Mouse (Mus musculus): ENCODE measurements around the gene Bpifc.

GRCm38 (mm10) chr10:85962897-85963296 is 48.8 kb downstream of the Bpifc start:
- no peak for TF ChIP-seq CTCF (IDR thresholded peaks at IDR 0.05; ENCODE audit: low read depth)
- no peak for TF ChIP-seq EP300 (IDR thresholded peaks at IDR 0.05; ENCODE audit: low read depth)

Data from liver, postnatal 0 days (tissue).